Mouse (Mus musculus): ENCODE measurements around the gene Akirin2.

DNA sequence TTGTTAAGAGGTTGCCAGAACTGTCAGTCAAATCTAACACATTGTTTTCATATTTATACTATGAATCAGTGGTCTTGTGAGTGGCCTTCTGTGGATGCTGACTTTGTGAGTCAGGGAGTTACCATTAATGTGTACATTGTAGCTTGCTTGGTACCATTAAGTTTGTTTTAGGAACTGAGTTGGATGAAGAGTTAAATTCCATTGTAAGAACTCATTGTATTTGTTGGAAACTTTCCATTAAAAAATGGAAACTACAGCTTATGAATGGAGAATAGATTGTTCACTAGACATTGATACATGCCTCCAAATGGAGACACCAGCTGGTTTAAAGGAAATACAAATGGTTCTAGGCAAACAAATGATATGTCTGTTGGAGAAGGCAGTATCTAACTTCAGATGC lies 5.4 kb downstream of the Akirin2 start:
- TF ChIP-seq CTCF (IDR thresholded peaks at IDR 0.05) (no peak), EP300 (IDR thresholded peaks at IDR 0.05) (0 out of 2 replicates have a peak, but pooled peaks have one; percentile 41)
